Mouse (Mus musculus) brain, adult 2 months (tissue): Measurements from ENCODE around the gene Hyal1.

Experiments
- DNase-seq: peaks from one replicate; pipeline ENCODE4 v3.0.0; 2011; ENCODE audit warnings: low read depth, low spot score

Gene Hyal1

GRCm38 (mm10) chr9:107617461-107617860, 40.7 kb downstream of the Hyal1 start:
- DNase-seq, result no peak

GRCm38 (mm10) chr9:107618098-107618497, 41.4 kb downstream of the Hyal1 start:
- no peak for DNase-seq

GRCm38 (mm10) chr9:107618778-107619545, 42.2 kb downstream of the Hyal1 start:
- DNase-seq, result peak; percentile 54

GRCm38 (mm10) chr9:107619546-107619879, 42.8 kb downstream of the Hyal1 start:
- no peak for DNase-seq

GRCm38 (mm10) chr9:107620954-107621353, 44.2 kb downstream of the Hyal1 start:
- DNase-seq, result peak; percentile 73

- DNase-seq, result peak; percentile 30
Measured at GRCm38 (mm10) chr9:107624539-107624938, 47.8 kb downstream of the Hyal1 start.

- peak; percentile 37 for DNase-seq
Measured at GRCm38 (mm10) chr9:107624951-107625350, 48.2 kb downstream of the Hyal1 start.

GRCm38 (mm10) chr9:107625351-107626128, 48.8 kb downstream of the Hyal1 start:
- DNase-seq, result peak; percentile 61

- DNase-seq, result no peak
Measured at GRCm38 (mm10) chr9:107626158-107626843, 49.6 kb downstream of the Hyal1 start.

GRCm38 (mm10) chr9:107626844-107627277, 50.1 kb downstream of the Hyal1 start:
- peak; percentile 88 for DNase-seq

- peak; percentile 42 for DNase-seq
Measured at GRCm38 (mm10) chr9:107627387-107628255, 50.9 kb downstream of the Hyal1 start.

GRCm38 (mm10) chr9:107628721-107629410, 52.1 kb downstream of the Hyal1 start:
- DNase-seq, result peak; percentile 51

GRCm38 (mm10) chr9:107629411-107629730, 52.6 kb downstream of the Hyal1 start:
- DNase-seq, result no peak

GRCm38 (mm10) chr9:107629901-107630425, 53.2 kb downstream of the Hyal1 start:
- DNase-seq, result no peak

- peak; percentile 41 for DNase-seq
Measured at GRCm38 (mm10) chr9:107630576-107630975, 53.8 kb downstream of the Hyal1 start.
